Mouse (Mus musculus): ENCODE data around the gene Ramp3.

Ramp3 gene

GRCm38 (mm10) chr11:6674701-6675100 lies 16.4 kb downstream of the Ramp3 start:
- no peak for DNase-seq

GRCm38 (mm10) chr11:6675402-6675801 lies 17.1 kb downstream of the Ramp3 start:
- no peak for DNase-seq

GRCm38 (mm10) chr11:6676641-6677040 lies 18.3 kb downstream of the Ramp3 start:
- DNase-seq, result no peak

- no peak for DNase-seq
Observed at GRCm38 (mm10) chr11:6677530-6677929, 19.2 kb downstream of the Ramp3 start.

GRCm38 (mm10) chr11:6679694-6680396 lies 21.5 kb downstream of the Ramp3 start:
- no peak for DNase-seq

GRCm38 (mm10) chr11:6680397-6680818 lies 22.1 kb downstream of the Ramp3 start:
- DNase-seq, result no peak

GRCm38 (mm10) chr11:6684741-6685140 lies 26.4 kb downstream of the Ramp3 start:
- no peak for DNase-seq

- DNase-seq, result no peak
Observed at GRCm38 (mm10) chr11:6688888-6689287, 30.6 kb downstream of the Ramp3 start.

GRCm38 (mm10) chr11:6692341-6692740 lies 34.0 kb downstream of the Ramp3 start:
- no peak for DNase-seq

GRCm38 (mm10) chr11:6694114-6694513 lies 35.8 kb downstream of the Ramp3 start:
- DNase-seq, result no peak

GRCm38 (mm10) chr11:6695176-6695575 lies 36.9 kb downstream of the Ramp3 start:
- DNase-seq, result no peak

GRCm38 (mm10) chr11:6696551-6696950 lies 38.2 kb downstream of the Ramp3 start:
- no peak for DNase-seq

GRCm38 (mm10) chr11:6697751-6698150 lies 39.4 kb downstream of the Ramp3 start:
- DNase-seq, result no peak

- DNase-seq, result no peak
Observed at GRCm38 (mm10) chr11:6698281-6698680, 40.0 kb downstream of the Ramp3 start.

GRCm38 (mm10) chr11:6702258-6702657 lies 43.9 kb downstream of the Ramp3 start:
- no peak for DNase-seq

- DNase-seq, result no peak
Observed at GRCm38 (mm10) chr11:6704851-6705250, 46.5 kb downstream of the Ramp3 start.

- no peak for DNase-seq
Observed at GRCm38 (mm10) chr11:6705516-6705915, 47.2 kb downstream of the Ramp3 start.

- no peak for DNase-seq
Observed at GRCm38 (mm10) chr11:6706796-6707195, 48.5 kb downstream of the Ramp3 start.

- DNase-seq, result no peak
Observed at GRCm38 (mm10) chr11:6708437-6708836, 50.1 kb downstream of the Ramp3 start.

- DNase-seq, result no peak
Observed at GRCm38 (mm10) chr11:6710409-6710808, 52.1 kb downstream of the Ramp3 start.

GRCm38 (mm10) chr11:6720746-6721145 lies 62.4 kb downstream of the Ramp3 start:
- no peak for DNase-seq

GRCm38 (mm10) chr11:6726921-6727320 lies 68.6 kb downstream of the Ramp3 start:
- no peak for DNase-seq

Measured in cerebellum, adult 8-10 months (tissue).